Mouse (Mus musculus) left cerebral cortex, adult 11 months (tissue): ENCODE results near the gene Arglu1.

ENCODE experiments used
- DNase-seq: peaks from one replicate; pipeline ENCODE4 v3.0.0; 2022; ENCODE audit warnings: low spot score

Gene Arglu1

DNA sequence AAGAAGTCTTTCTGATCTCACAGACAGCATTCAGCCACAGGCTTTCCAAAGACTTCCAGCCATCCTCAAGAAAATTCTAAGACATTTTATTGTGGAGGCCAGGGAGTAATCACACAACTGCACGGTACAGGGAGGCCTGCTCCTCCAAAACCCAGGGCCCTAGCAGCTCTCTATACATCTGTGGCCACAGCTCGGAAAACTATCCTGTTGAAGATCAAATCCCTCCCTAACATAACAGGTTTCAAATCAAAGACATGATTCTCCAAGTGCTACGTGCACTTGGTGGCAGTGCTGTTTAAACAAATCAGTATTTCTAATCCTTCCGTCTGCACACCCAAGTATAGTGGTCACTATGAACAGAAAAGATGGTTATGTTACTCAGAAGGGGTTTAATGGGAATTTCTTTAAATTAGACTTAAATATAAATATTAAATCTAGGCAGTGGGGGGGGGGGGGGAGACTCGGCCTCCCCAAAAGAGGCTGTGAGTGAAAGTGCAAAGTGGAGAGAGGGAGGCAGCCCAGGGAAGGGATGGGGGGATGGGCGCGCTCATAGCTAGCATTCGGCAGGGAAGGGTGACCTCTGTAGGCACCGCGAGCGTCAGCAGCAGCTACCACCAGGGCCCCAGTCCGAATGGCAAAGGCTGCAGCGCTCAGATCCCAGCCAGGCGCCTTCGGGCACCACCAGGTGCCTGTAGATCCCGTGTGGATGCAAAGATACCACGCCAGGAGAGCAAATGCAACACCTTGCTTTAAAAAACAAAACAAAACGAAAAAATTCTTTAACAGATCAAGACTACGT lies 31.7 kb downstream of the Arglu1 start:
- DNase-seq = peak; percentile 77

- DNase-seq = no peak
Measured at GRCm38 (mm10) chr8:8657692-8658355, 32.5 kb downstream of the Arglu1 start.

GRCm38 (mm10) chr8:8656578-8657441 lies 33.5 kb downstream of the Arglu1 start:
- no peak for DNase-seq

- DNase-seq = no peak
Measured at GRCm38 (mm10) chr8:8655346-8656340, 34.7 kb downstream of the Arglu1 start.

DNA sequence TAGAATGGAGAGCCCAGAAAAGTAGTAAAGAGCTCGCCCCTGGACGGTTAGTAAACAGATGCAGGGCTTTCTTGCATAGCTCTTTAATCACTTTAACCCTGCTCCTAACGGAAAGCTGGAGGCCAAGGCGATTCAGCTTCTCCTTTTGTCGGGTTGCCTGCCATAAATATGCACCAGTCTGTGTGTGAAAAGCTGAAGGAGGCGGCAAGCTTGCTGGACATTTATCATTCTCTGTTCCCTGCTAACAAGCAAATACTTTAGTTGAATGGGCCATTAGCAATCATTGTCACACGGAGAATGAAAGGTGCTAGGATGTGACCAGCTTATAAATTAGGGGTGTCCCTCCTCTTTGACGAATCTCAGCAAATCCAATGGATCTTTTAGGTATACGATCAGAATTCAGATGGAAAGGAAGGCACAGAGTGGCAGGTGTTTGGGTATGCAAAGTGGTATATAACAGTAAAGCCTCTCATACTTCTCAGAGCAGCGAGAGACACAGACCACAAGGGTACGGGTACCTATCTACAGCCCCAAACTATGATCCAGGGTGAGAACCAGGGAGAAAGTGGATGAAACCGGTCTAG lies 36.3 kb downstream of the Arglu1 start:
- no peak for DNase-seq

DNA sequence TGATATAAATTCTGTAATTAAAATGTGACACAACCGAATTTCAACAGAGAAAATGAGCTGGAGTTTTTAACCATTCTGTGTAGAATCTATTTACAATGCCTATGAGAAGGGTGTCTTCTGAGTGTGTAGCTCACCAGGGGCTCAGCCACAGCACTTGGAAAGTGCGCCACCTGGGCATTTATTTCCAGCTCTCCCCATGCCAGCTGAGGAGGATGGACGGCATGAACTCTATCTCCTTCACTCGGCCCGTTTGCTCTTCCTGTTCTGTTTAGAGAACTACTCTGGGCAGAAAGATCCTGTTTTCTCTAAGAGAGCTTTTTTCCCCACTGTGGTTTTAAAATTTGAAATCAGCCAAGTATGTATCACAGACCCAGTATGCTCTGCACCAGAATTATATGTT lies 37.0 kb downstream of the Arglu1 start:
- DNase-seq = no peak

GRCm38 (mm10) chr8:8652388-8652787 lies 37.9 kb downstream of the Arglu1 start:
- no peak for DNase-seq

GRCm38 (mm10) chr8:8649944-8650343 lies 40.4 kb downstream of the Arglu1 start:
- DNase-seq = peak; percentile 68

- DNase-seq = no peak
Measured at GRCm38 (mm10) chr8:8649536-8649935, 40.8 kb downstream of the Arglu1 start.

DNA sequence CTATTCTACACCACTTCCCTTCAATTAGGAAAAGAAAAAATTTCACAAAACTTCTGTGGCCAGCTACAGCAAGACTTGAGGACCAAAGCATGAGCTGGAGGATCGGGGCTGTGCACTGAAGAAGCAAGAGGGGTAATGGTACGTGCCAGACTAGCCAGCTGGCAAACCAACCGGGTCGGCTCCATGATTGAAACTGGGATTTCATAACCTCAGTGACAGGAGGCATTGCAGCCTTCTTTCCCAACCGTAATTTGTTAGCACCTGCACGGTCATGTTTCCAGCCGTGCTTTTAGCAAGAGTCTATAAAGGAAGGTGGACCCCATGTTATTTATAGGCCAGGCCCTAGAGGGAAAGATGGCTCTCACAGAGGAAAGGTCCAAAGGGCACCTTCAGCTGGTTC lies 41.6 kb downstream of the Arglu1 start:
- no peak for DNase-seq

DNA sequence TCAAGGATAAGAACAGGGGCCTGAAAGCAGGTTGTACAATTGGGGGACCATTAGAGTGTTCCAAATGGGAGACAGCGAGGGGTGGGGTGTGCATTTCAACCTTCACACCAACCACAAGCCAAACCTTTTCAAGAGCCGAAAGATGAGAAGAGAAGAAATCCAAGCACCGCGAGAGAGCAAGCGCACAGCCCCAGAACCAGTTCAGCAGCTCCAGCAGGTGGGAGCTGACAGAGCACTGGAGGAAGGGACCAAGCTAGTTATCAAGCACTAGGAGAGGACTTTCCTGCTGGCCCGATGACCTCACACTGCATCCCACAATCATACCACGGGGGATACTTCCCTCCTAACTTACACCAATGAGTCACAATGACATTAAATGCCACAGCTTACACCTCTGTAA lies 42.5 kb downstream of the Arglu1 start:
- DNase-seq = no peak

DNA sequence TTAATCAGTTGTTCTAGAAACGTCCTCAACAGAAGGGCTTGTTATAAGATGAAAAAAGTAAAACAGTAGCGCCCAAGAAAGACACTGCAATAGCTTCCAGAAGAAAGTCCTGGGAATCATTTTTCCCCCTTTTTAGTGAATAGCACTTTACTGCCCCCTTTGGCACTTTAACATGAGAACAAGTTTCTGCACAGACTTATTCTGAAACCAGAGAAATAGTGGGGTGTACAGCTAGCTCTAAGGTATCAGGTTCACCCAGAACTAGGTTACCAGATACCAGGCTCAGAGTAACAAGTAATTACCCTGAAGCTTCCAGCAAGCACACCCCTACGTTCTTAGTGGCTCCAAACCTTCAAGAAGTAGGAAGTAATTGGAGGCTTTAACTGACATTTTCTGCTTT lies 43.0 kb downstream of the Arglu1 start:
- DNase-seq = no peak

DNA sequence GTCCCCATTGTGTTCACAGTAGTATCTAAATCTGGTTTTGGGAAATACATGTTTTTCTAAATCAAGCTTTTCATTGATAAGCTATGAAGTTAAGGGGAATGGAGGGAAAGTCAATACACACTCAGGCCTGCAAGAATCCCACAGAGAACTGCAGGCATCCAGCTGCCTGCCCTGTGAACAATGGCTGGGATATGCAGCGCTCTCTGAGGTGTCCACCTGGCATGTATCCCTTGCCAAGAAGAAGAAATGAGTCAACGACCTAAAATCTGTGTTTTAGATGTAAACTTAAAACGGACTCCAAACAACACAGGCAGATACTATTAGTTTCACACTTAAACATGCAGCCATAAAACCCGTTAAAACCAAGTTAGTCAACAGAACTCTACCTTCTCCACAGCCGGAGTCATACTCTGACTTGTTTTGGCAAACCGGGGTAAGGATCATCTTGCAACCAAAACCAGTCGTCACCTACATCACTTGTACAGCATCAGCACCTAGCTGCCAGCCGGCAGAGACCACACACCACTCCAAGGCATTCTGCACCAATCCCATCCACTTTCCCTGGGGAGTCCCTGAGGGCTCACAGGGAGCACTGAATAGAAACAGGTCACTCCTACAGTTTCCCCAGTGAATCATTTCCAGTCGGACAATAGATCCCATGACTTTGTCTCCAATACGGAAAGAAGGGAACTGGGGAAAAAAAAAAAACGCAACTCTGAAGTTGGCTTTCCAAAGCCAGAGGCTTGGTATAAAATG lies 46.0 kb downstream of the Arglu1 start:
- no peak for DNase-seq

DNA sequence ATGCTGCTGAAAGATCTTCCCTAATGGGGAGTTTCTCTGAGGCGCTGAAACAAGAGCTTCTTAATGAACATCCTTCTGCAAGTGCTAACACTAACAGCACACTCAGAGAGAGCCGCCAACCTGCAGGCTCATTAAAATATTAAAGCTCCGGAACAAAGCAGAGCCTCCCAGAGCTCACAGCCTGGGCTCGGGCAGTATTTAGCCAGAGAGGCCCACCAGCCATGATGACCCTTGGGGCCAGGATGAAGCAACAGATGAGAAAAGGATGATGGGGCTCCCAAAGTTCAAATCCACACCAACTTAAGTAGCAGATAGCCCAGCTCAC lies 50.1 kb downstream of the Arglu1 start:
- DNase-seq = no peak

DNA sequence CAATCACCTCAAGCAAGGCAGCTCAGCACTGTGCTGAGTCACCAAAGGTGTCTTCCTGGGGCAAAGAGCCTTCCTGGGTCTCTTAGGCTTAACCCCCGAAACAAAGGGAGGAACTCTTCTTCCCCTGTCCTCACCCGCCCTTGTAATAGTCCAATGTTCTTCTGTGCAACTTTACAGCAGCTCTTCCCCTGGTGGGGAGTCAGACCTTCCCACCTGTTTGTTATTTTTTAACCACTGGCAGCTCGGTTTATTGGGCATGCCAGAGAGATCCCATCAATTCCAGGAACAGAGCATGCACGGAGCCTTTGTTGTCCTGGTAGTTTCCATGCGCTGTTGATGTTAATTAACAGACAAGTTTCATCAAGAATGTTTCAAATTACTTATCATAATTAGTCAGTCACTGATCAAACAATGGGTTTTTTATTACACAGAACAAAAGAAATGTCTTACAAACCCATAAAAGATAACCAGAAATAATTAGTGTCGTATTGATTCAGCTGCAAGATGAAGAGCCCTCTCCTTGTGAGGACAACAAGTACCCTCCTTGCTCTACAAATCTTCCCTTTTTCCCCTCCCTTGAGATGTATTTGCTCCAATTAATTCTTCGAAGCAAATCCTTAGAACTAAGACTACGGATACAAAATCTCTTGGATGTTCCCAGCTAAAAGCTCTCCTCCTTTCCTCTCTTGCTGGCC lies 50.6 kb downstream of the Arglu1 start:
- no peak for DNase-seq

DNA sequence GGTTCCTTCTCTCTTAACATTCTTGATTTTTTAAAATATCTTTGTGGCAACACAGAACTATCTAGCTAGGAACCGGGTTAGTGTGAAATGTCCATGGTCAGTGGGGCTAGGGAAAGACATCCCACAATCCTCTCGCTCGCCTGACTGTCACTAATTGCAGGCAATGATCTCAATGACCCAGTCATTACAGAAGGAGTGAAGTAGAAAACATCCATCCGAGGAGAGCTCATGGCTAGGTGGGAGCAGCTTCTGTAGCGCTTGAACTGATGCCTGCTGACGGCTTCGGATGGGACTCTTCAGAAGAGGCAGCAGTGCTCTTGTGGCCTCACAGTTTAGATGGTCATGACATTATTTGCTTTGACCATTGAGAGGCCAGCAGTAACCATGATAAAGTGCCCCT lies 58.9 kb downstream of the Arglu1 start:
- DNase-seq = no peak

GRCm38 (mm10) chr8:8624017-8624416 lies 66.3 kb downstream of the Arglu1 start:
- no peak for DNase-seq

GRCm38 (mm10) chr8:8623486-8623885 lies 66.8 kb downstream of the Arglu1 start:
- no peak for DNase-seq

DNA sequence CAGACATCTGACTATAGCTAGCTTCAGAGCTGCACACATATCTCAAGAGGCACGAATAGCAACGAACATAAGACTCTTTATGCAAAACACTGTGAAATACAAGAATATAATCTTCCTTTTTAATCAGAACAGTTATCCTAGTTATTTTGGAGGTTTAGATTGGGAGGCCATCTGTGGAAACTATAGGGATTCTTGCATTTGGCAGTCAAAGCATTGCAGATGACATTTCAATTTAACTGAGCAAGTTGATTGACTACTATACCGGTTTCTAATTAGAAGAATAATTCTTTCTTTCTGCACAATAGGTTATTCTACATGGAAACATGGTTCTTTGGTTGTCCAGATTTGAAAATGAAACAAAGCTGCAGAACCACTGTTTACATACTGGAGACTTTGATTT lies 67.8 kb downstream of the Arglu1 start:
- DNase-seq = no peak

DNA sequence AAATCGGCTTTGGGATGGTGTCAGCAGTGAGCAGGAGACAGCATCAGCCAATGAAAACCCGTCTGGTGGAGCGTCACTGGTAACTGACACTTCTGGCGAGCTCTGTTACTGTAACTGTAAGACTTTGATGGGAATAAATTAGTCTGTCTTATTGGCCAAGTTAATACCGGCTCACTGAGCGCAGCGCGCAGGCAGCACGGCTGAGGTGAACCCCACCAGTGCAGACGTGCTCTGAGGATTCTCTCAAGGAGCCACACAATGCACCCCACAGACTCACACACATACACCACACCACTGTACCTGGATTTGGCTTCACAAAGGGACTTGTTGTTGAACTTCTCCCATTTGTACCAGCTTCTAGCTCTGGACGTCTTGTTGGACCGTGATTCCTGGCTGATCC lies 68.3 kb downstream of the Arglu1 start:
- no peak for DNase-seq
